Mouse (Mus musculus): ENCODE data around the gene Uap1l1.

DNA sequence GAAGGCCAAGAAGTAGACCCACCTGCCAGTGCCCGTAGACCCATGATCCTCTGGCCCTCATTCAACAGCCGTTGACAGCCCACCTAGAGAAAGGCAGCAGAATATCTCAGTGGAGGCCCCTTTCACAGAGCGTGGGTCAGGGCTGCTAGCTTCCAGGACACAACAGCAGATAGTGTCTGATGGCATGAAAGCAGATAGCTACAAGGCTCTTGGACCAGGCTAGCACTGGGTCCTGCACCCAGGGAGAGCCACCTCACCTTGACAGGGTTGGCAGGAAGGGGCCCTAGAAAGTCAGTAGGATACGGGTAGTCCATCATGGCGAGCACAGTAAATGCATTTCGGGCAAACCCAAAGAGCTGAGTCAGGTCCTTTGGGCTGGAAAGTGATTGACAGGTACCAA is 11.3 kb downstream of the Uap1l1 start:
- TF ChIP-seq CTCF (IDR thresholded peaks at IDR 0.05; ENCODE audit: borderline replicate concordance, insufficient read depth, low read depth, low read length), result no peak
- TF ChIP-seq POLR2A (IDR thresholded peaks at IDR 0.05; ENCODE audit: borderline replicate concordance, insufficient read depth, low read length), result no peak

Measured in cerebellum, adult 2 months (tissue).